Mouse (Mus musculus) layer of hippocampus, adult 2 months (tissue): ENCODE data around the gene Abcf2. TPM values are rescaled to one million over a fixed set of nuclear protein-coding genes. Genes with fewer than 3 reads are reported as not detected.

Experiments
- DNase-seq, 2 experiments: peaks; one replicate each; pipeline ENCODE4 v3.0.0; 2022; ENCODE audit warnings: low spot score in 2 of 2
- H3K27ac ChIP-seq: fragments of 200-600 bp; 2 replicates; pipeline ENCODE4 v1.8.1; 2022
- H3K4me3 ChIP-seq: fragments of 200-600 bp; 2 replicates; pipeline ENCODE4 v1.8.1; 2022; ENCODE audit warnings: mild to moderate bottlenecking
- CTCF ChIP-seq: fragments of 200-600 bp; conservative IDR thresholded peaks from 2 replicates; pipeline ENCODE4 v1.8.1; 2022; ENCODE audit warnings: antibody characterized with exemption, mild to moderate bottlenecking, moderate library complexity
- total RNA-seq, 2 experiments: library from RNA; stranded (reverse); gene quantifications; 2 replicates each; pipeline ENCODE4 v1.2.3; 2021

Gene Abcf2
- total RNA-seq, 2 experiments from 2014 or later: 75.9 to 81.4 TPM

DNA sequence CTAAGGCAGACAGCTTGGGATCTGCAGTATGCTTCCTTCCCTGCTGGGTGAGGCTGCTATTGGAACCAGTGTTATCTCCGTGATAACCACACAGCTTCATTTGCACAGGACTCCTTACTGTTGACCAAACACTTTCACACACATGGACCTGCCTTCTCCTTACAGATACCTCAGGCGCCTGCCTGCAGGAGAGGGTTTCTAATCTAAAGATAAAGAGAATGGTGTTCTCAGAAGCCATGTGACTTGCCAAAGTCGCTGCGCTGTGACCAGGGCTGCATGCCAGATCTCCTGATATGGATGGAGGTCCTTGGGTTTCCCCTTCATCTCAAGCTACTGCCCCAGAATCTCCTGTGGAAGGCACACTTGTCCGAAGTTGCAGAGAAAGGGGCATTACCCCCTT is 32.1 kb upstream of the Abcf2 start:
- no peak for DNase-seq
- Histone ChIP-seq H3K27ac (no peak overlapping the region), H3K4me3 (no peak overlapping the region)
- no peak for TF ChIP-seq CTCF

GRCm38 (mm10) chr5:24605980-24606665 is 28.9 kb upstream of the Abcf2 start:
- Histone ChIP-seq H3K4me3 (no peak overlapping the region; the same call in 1 of the 2 replicates), H3K27ac (peak overlapping the region; percentile 57; the same call in 1 of the 2 replicates)
- no peak for DNase-seq
- TF ChIP-seq CTCF: peak; percentile 20; the same call in 1 of the 2 replicates

GRCm38 (mm10) chr5:24605321-24605979 is 28.2 kb upstream of the Abcf2 start:
- no peak for TF ChIP-seq CTCF
- H3K4me3 ChIP-seq: peak overlapping the region; percentile 58
- no peak for DNase-seq
- H3K27ac ChIP-seq: peak overlapping the region; percentile 92

DNA sequence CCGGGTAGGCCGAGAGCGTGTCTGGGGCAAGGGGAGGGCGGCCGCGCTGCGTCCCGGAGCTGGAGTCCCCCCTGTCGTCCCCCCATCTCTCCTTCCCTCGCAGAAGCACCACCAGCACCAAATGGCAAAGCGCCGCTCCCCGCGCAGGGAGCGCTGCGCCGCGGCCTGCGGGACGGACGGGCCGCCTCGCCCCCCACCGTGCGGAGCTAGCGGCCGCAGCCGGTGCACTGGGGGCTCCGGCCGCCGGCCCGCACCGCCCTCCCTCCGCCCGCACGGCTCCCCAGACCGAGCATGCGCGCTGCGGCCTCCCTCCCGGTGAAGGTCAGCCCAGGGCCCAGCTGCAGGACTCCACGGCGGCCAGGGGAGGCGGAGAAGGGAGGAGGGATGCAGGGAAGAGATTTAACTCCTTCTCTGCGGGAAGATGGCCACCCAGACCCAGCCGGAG is 27.4 kb upstream of the Abcf2 start:
- peak overlapping the region; percentile 58 for H3K4me3 ChIP-seq
- TF ChIP-seq CTCF: peak; percentile 52
- peak overlapping the region; percentile 92 for H3K27ac ChIP-seq
- DNase-seq: peak; percentile 73 to 78

GRCm38 (mm10) chr5:24604080-24604655 is 26.9 kb upstream of the Abcf2 start:
- DNase-seq: no peak
- peak overlapping the region; percentile 58 for H3K4me3 ChIP-seq
- peak overlapping the region; percentile 92 for H3K27ac ChIP-seq
- TF ChIP-seq CTCF: no peak

DNA sequence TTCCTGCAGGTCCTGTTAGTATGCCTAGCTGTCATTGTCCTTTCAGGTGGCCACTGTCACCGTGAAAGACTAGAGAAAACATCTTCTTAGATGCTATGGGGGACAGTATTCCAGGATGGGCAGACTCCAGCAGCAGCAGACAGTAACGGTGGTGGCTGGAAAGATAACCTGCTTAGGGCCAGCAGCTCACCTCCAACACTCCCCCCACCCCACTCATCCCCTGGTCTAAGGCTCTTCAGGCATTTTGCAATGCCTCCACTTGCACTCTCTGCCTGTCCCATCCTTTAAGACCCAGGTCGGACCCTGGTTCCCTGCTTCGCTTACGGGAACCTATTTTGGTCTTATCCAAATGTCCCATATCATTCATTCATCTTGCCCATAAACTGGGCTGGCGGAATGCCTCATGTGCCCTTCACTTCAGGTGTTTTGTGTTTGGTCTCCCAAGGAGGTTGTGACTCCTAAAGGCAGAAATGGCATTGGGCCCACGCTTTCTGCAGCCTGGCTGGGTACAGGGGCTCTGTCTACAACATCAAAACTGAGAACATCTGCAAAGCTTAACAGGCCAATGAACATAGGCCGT is 26.3 kb upstream of the Abcf2 start:
- H3K4me3 ChIP-seq: no peak overlapping the region; the same call in 1 of the 2 replicates
- H3K27ac ChIP-seq: peak overlapping the region; percentile 92
- no peak for TF ChIP-seq CTCF
- no peak for DNase-seq

DNA sequence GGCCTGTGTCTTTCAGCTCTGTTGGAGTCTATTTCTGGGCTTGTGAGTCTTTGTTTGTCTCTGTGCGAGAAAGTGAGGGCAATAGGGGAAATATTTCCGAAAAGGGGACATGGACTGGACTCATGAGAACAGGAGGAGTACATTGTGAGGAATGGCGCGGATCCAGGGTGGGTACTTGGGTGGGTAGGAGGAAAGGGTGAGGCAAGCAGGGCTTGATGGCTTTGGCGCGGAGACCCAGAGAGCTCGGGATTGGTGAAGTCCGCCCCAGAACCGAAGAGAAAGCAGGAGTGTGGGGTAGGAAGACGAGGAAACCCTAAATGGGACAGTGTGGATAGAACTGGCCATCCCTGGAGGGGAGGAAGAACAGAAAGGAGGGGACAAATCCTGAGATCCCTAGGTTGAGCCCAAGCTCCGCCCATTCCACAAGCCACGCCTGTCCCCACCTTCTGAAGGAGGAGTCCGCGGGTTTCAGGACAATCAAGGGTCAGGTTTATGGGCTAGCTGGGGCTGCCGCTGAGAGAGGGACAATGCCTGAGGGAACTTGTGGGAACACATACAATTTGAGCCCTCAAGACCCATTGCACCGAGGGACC is 25.6 kb upstream of the Abcf2 start:
- TF ChIP-seq CTCF: no peak
- peak overlapping the region; percentile 92 for H3K27ac ChIP-seq
- H3K4me3 ChIP-seq: peak overlapping the region; percentile 64
- no peak for DNase-seq

- TF ChIP-seq CTCF: no peak
- H3K27ac ChIP-seq: peak overlapping the region; percentile 92
- DNase-seq: no peak
- peak overlapping the region; percentile 64 for H3K4me3 ChIP-seq
These were observed 24.9 kb upstream of the Abcf2 start for GRCm38 (mm10) chr5:24601911-24602750.

DNA sequence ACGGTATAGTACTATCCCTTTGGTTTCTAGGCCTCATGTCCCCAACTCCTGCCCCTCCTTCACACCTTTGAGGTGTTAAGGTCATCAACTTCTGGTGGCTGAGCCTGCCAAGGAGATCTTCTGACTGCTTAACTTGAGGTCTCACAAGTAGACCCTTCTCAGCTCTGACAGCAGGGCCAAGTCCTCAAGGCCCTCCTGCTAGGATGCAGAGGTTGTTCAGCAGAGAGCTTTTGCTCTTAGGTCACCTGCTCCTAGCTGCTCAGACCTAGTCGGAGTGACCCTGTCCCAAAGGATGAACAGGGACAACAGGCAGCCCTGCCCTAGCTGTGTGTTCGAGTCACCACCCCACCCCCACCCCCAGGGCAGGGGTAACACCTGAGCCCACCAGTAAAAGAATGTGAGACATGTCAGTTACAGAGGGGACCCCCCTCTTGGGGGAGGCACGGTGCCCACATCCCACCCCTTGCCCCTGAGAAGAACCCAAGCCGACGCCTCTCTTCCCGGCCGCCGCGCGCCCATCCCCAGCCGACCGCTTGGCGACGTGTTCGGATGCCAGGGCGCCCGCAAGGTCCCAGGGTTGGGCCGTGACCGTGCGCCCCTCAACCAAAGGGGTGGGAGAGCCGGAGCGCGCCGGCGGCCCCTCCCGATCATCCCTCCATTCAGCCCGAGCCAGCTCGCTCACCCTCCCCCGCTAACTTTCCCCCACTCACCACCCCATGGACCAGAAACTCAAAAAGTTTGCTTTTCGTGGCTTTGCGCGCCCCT is 24.0 kb upstream of the Abcf2 start:
- no peak for DNase-seq
- TF ChIP-seq CTCF: no peak
- H3K27ac ChIP-seq: peak overlapping the region; percentile 92
- peak overlapping the region; percentile 64 for H3K4me3 ChIP-seq

DNA sequence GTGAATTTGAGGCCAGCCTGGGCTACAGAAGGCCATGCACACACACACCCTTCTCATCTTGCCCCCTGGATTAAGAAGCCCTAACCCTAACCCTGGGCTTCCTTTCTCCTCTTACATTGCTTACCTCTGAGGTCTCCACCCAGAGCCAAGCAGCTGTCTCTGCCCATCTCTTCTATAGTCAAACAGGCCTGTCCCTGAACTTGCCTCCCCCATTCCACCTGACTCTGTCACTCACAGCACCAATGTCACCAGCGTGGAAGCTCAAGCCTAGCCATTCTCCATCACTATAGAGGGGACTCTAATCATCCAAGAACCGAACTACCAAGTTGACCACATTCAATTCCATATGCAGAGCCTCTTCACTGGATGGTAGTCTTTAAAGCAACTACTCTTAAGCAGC is 23.0 kb upstream of the Abcf2 start:
- DNase-seq: no peak

DNA sequence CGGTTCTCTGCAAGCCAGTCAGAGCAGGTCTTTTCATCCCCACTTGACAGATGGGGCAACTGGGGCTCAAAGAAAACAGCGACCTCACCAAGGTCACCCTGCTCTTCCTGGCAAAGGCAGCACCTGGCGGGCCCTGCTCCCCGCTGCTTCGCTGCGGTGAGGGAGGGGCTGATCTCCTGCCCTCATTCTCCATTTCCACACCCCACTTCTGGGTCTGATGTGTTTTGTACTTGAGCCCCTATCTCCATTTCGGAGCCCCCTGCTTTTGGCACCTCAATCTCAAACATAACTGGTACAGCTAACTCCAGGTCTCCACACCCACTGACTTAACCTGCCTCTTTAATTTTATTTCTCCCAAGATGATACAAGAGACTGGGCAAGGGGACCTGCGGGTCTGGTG is 21.9 kb upstream of the Abcf2 start:
- H3K27ac ChIP-seq: no peak overlapping the region; the same call in 1 of the 2 replicates
- DNase-seq: no peak
- no peak for TF ChIP-seq CTCF
- peak overlapping the region; percentile 55 for H3K4me3 ChIP-seq

More for the DNA sequence above, 23.0 kb upstream of the Abcf2 start:
- H3K27ac ChIP-seq: no peak overlapping the region
- H3K4me3 ChIP-seq: no peak overlapping the region
- TF ChIP-seq CTCF: no peak

- peak; percentile 76 for TF ChIP-seq CTCF
- H3K4me3 ChIP-seq: peak overlapping the region; percentile 55
- peak overlapping the region; percentile 94; the same call in 1 of the 2 replicates for H3K27ac ChIP-seq
- DNase-seq: peak in 1 of 2 experiments; percentile 67
These were observed 21.3 kb upstream of the Abcf2 start for GRCm38 (mm10) chr5:24598570-24599006.
